Mouse (Mus musculus): ENCODE results near the gene Hcrt. TPM values are rescaled to one million over a fixed set of nuclear protein-coding genes. Genes with fewer than 3 reads are reported as not detected.

The Hcrt gene
- total RNA-seq, 2 experiments from 2014 or later, result not detected

- no peak for DNase-seq
These were observed 27.4 kb downstream of the Hcrt start for GRCm38 (mm10) chr11:100735134-100735865.

- DNase-seq, result no peak
These were observed 32.1 kb downstream of the Hcrt start for GRCm38 (mm10) chr11:100730477-100731205.

- DNase-seq, result no peak
These were observed 32.8 kb downstream of the Hcrt start for GRCm38 (mm10) chr11:100729976-100730375.

GRCm38 (mm10) chr11:100728601-100729000 is 34.1 kb downstream of the Hcrt start:
- DNase-seq, result no peak

- DNase-seq, result no peak
These were observed 35.5 kb downstream of the Hcrt start for GRCm38 (mm10) chr11:100727201-100727600.

- DNase-seq, result no peak
These were observed 37.7 kb downstream of the Hcrt start for GRCm38 (mm10) chr11:100724919-100725512.

- DNase-seq, result no peak
These were observed 40.2 kb downstream of the Hcrt start for GRCm38 (mm10) chr11:100722493-100723028.

GRCm38 (mm10) chr11:100721776-100722492 is 40.8 kb downstream of the Hcrt start:
- no peak for DNase-seq

GRCm38 (mm10) chr11:100721254-100721653 is 41.5 kb downstream of the Hcrt start:
- no peak for DNase-seq

GRCm38 (mm10) chr11:100720345-100720744 is 42.4 kb downstream of the Hcrt start:
- no peak for DNase-seq

- DNase-seq, result no peak
These were observed 42.8 kb downstream of the Hcrt start for GRCm38 (mm10) chr11:100719893-100720292.

- no peak for DNase-seq
These were observed 43.4 kb downstream of the Hcrt start for GRCm38 (mm10) chr11:100719312-100719711.

GRCm38 (mm10) chr11:100718866-100719265 is 43.9 kb downstream of the Hcrt start:
- DNase-seq, result no peak

- DNase-seq, result no peak
These were observed 44.3 kb downstream of the Hcrt start for GRCm38 (mm10) chr11:100718462-100718861.

- DNase-seq, result no peak
These were observed 46.1 kb downstream of the Hcrt start for GRCm38 (mm10) chr11:100716649-100717048.

- no peak for DNase-seq
These were observed 47.8 kb downstream of the Hcrt start for GRCm38 (mm10) chr11:100714948-100715347.

- DNase-seq, result peak; percentile 91
These were observed 48.2 kb downstream of the Hcrt start for GRCm38 (mm10) chr11:100714534-100714915.

GRCm38 (mm10) chr11:100713735-100714533 is 48.8 kb downstream of the Hcrt start, which contains the start of gene Hspb9:
TSS of gene Hspb9 (plus strand) at chr11:100713850.
- DNase-seq, result peak; percentile 72

GRCm38 (mm10) chr11:100713174-100713573 is 49.6 kb downstream of the Hcrt start:
- DNase-seq, result no peak

GRCm38 (mm10) chr11:100711783-100712615 is 50.7 kb downstream of the Hcrt start, which contains the start of gene Kat2a:
TSS of gene Kat2a (minus strand) at chr11:100712465.
- DNase-seq, result peak; percentile 89
